Mouse (Mus musculus): ENCODE measurements around the gene Olfr809.

Gene Olfr809

DNA sequence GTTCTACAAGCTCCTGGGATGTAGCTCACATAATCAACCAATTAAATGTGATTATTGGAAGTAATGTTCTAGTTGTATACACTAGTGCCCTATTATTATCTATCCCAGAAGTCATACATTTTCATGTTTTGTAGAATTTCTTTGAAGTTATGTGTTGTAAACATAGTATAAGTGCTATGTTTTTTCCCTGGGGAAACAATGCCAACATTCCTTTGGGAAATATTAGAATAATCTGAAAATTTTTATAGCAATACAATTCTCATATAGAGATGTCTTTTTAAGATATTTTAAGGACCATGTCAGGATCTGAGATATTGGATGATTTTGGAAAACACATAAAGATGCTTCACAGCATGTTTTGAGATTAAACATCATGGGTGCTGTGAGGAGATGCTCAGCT lies at the start of gene Olfr809:
Gene Olfr809 (plus strand): TSS at position 301 of the 400 bp plus-strand sequence.
- no peak for DNase-seq

- DNase-seq: no peak
These were observed 45.2 kb upstream of the Olfr809 start, which contains the start of gene Olfr805 for GRCm38 (mm10) chr10:129729275-129729674. TSS of gene Olfr805 (minus strand) at chr10:129729375.

GRCm38 (mm10) chr10:129741821-129742220 lies 32.6 kb upstream of the Olfr809 start, which contains the start of gene Olfr806:
TSS of gene Olfr806 (minus strand) at chr10:129741921.
- no peak for DNase-seq

- DNase-seq: no peak
These were observed 16.7 kb upstream of the Olfr809 start, which contains the start of gene Olfr807 for GRCm38 (mm10) chr10:129757693-129758092. TSS of gene Olfr807 (minus strand) at chr10:129757793.

- DNase-seq: no peak
These were observed 9.3 kb upstream of the Olfr809 start, which contains the start of gene Olfr808 for GRCm38 (mm10) chr10:129765182-129765581. TSS of gene Olfr808 (plus strand) at chr10:129765482.

DNA sequence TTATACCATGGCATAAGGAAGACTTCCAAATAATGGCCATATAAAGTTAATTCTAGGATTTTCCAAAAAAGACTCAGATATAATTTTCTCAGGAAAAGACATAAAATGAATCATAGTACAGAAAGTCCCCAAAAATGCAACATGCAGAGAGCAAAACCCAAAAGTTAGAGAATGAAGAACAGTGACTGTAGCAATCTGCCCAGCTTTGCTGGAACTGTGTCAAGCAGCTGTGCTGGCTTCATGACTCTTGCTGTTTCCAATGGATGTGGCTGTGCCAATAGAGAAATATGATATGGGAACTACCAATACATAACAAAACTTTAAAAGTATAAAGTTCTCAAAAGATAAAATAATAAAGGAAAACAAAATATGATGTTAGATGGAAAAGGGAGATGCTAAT lies 3.7 kb downstream of the Olfr809 start:
- DNase-seq: no peak

DNA sequence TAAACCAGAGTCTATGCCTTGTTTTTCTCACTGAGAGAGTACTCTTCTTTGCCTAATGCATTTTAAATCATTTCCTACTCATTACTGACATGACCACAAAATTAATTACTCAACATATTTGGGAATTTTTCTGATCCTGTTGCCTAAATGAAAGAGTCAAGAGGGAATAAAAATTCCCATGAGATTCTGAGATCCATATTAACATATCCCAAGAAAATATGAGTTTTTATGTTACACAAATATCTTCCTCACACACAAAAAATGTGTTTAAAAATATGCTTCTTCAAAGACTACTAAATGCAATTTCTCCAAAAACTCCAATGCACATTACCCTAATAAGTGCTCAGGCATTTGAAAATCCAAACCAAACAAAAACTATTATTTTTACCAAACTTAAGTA lies 20.4 kb downstream of the Olfr809 start, which contains the start of gene Olfr810:
Gene Olfr810 (minus strand): TSS at position 101 of the 400 bp plus-strand sequence.
- DNase-seq: no peak

DNA sequence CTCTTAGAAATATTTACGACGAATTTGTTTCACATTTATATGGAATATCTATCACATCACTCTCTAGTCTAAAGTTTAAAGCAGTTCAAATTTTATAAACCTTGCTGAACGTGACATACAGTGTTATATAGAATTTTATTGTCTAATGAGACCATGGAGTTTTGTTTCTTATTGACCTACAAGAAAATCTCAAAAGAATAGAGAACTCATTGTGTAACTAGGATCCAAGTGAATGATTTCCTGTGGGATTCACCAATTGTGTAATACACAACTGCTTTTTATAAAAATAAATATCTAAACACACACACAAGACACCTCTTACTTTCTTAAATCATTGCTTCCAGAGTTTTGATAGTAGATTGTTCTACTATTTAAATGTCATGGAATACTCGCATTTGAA lies 29.9 kb downstream of the Olfr809 start, which contains the start of gene Olfr811:
Gene Olfr811 (minus strand): TSS at position 101 of the 400 bp plus-strand sequence.
- DNase-seq: no peak

Data from lung, postnatal 4 days (tissue).